In the genomic region with DNA sequence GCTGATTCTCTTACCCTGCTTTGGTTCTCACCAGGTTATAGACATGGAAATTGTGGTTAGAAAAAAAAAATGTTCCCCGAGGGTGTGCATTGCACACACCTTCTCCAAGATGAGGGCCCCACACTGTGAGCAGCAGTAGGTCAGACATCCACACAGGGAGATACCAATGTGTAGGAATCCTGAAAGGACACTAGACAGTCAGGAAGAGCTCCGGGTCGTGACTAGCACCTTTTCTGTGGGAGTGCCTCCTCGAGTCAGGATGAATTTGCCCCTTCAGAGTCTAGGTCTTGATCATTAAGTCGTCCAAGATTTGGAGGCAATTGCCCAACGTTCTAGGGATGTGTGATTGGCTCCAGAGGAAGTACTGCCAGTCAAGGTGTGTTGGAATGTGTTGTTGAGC, we compare ENCODE assay signal across 22 mouse cellular contexts. TPM values are rescaled to one million over a fixed set of nuclear protein-coding genes. Genes with fewer than 3 reads are reported as not detected.
A peak's percentile ranks its signal among the peaks of the same experiment; 100 is the strongest.
DNase-seq lines count a peak whose midpoint lies in the region; ATAC-seq and TF ChIP-seq lines count a peak whose summit lies in the region.
"Had no signal": no experiment of that assay in that cellular context is flagged by ENCODE, and none has a peak within 500 bp of the region (broad histone marks: within the 10 kb centered on the region; RNA-seq: fewer than 3 reads in every experiment).

No protein-coding gene starts in this region.

- H3K36me3 ChIP-seq in liver, embryonic 11.5 days (ENCODE audit: control insufficient read depth, insufficient read depth, low read length), result no peaks in the 10 kb centered on the region
- peaks cover 3% of the 10 kb centered on the region for H3K36me3 ChIP-seq in liver, embryonic 12.5 days
- no peaks in the 10 kb centered on the region for H3K36me3 ChIP-seq in stomach, postnatal 0 days (ENCODE audit: control insufficient read depth, insufficient read depth, low read length)
- no peaks in the 10 kb centered on the region for H3K36me3 ChIP-seq in forebrain, embryonic 10.5 days (replicated peaks)
- H3K36me3 ChIP-seq: embryonic facial prominence, embryonic 10.5 days; limb, embryonic 15.5 days had no signal

- DNase-seq in liver, embryonic 11.5 days (ENCODE audit: low spot score), result no peak
- DNase-seq in liver, result no peak
- peak; percentile 74 for DNase-seq in R1 (ENCODE audit: low read depth, low spot score)
- DNase-seq in stomach, postnatal 0 days (ENCODE audit: low spot score), result no peak
- no peak for DNase-seq in forebrain, embryonic 10.5 days (ENCODE audit: extremely low spot score, low spot score)
- no peak for DNase-seq in spleen, postnatal 36 days (ENCODE audit: low spot score in 2 of 2)
- DNase-seq: adrenal gland, postnatal 14 days; cerebellum, adult 11-12 months; cerebellum, postnatal 36 days; forebrain, postnatal 0 days; heart, adult 2 months; heart, postnatal 14 days; kidney, adult 9 months; layer of hippocampus, postnatal 36 days; right cerebral cortex, postnatal 4 days had no signal

- peak overlapping the region; percentile 60 for H3K4me2 ChIP-seq in liver, embryonic 11.5 days
- H3K4me2 ChIP-seq in liver, embryonic 12.5 days, result peak overlapping the region; percentile 73
- H3K4me2 ChIP-seq in stomach, postnatal 0 days (replicated peaks; ENCODE audit: low read depth), result no peak overlapping the region
- H3K4me2 ChIP-seq: midbrain, embryonic 11.5 days had no signal

- H3K27ac ChIP-seq in liver, embryonic 11.5 days (ENCODE audit: low read depth, low read length), result peak overlapping the region; percentile 4; the same call in 1 of the 2 replicates
- H3K27ac ChIP-seq in liver, embryonic 12.5 days, result peak overlapping the region; percentile 90
- H3K27ac ChIP-seq in stomach, postnatal 0 days (replicated peaks), result peak overlapping the region; percentile 83
- no peak overlapping the region for H3K27ac ChIP-seq in forebrain, embryonic 10.5 days
- H3K27ac ChIP-seq: embryonic facial prominence, embryonic 10.5 days; heart, adult 2 months; limb, embryonic 15.5 days had no signal

- no peak overlapping the region for H3K4me3 ChIP-seq in liver, embryonic 11.5 days (ENCODE audit: low read depth, low read length)
- peak overlapping the region; percentile 39 for H3K4me3 ChIP-seq in liver, embryonic 12.5 days
- no peak overlapping the region for H3K4me3 ChIP-seq in stomach, postnatal 0 days (ENCODE audit: low read depth, low read length)
- no peak overlapping the region for H3K4me3 ChIP-seq in forebrain, embryonic 10.5 days
- H3K4me3 ChIP-seq: heart, adult 2 months; limb, embryonic 15.5 days had no signal

- peaks cover 41% of the 10 kb centered on the region for H3K27me3 ChIP-seq in liver, embryonic 11.5 days (replicated peaks; ENCODE audit: control insufficient read depth, insufficient read depth, low read length)
- peaks cover 46% of the 10 kb centered on the region for H3K27me3 ChIP-seq in liver, embryonic 12.5 days (replicated peaks)
- H3K27me3 ChIP-seq in stomach, postnatal 0 days (ENCODE audit: control insufficient read depth, insufficient read depth, low read length), result no peaks in the 10 kb centered on the region; the same call in 1 of the 2 replicates
- peaks cover 97% of the 10 kb centered on the region for H3K27me3 ChIP-seq in forebrain, embryonic 10.5 days (ENCODE audit: poor library complexity, severe bottlenecking)

- H3K4me1 ChIP-seq in liver, embryonic 11.5 days (replicated peaks; ENCODE audit: control insufficient read depth, insufficient read depth, low read length), result peaks cover 36% of the 10 kb centered on the region
- peaks cover 89% of the 10 kb centered on the region for H3K4me1 ChIP-seq in liver, embryonic 12.5 days
- peaks cover 3% of the 10 kb centered on the region; the same call in 1 of the 2 replicates for H3K4me1 ChIP-seq in stomach, postnatal 0 days (replicated peaks; ENCODE audit: control insufficient read depth, insufficient read depth)
- peaks cover 52% of the 10 kb centered on the region for H3K4me1 ChIP-seq in forebrain, embryonic 10.5 days

- H3K9ac ChIP-seq in liver, embryonic 11.5 days (ENCODE audit: low read depth, low read length), result no peak overlapping the region
- peak overlapping the region; percentile 68 for H3K9ac ChIP-seq in liver, embryonic 12.5 days
- H3K9ac ChIP-seq in stomach, postnatal 0 days (ENCODE audit: low read length), result no peak overlapping the region
- H3K9ac ChIP-seq: forebrain, postnatal 0 days; limb, embryonic 15.5 days had no signal

- no peak for ATAC-seq in liver, embryonic 11.5 days (replicated peaks; ENCODE audit: low FRiP score)
- no peak for ATAC-seq in liver, embryonic 12.5 days
- no peak for ATAC-seq in stomach, postnatal 0 days (ENCODE audit: low FRiP score, low TSS enrichment)

- H3K9me3 ChIP-seq in liver, embryonic 11.5 days (ENCODE audit: control insufficient read depth, low read length), result no peaks in the 10 kb centered on the region
- no peaks in the 10 kb centered on the region for H3K9me3 ChIP-seq in liver, embryonic 12.5 days (replicated peaks)
- H3K9me3 ChIP-seq in stomach, postnatal 0 days (ENCODE audit: control insufficient read depth, low read length), result no peaks in the 10 kb centered on the region
- no peaks in the 10 kb centered on the region for H3K9me3 ChIP-seq in forebrain, embryonic 10.5 days
- H3K9me3 ChIP-seq: embryonic facial prominence, embryonic 10.5 days; limb, embryonic 15.5 days had no signal

- 63% methylated on average over 6 of the region's 6 CpGs for WGBS in liver, embryonic 11.5 days
- 42% methylated on average over 6 of the region's 6 CpGs for WGBS in liver, embryonic 12.5 days (ENCODE audit: insufficient replicate concordance)
- WGBS in stomach, postnatal 0 days, result 68% methylated on average over 6 of the region's 6 CpGs
- WGBS in forebrain, embryonic 10.5 days, result 72% methylated on average over 6 of the region's 6 CpGs

- no peak for TF ChIP-seq CTCF in stomach, postnatal 0 days (IDR thresholded peaks at IDR 0.05; ENCODE audit: low read depth)

- no peak for TF ChIP-seq EP300 in stomach, postnatal 0 days (optimal IDR thresholded peaks at IDR 0.05)

RNA-seq across cellular contexts. Expression of a gene that starts 6.9 kb away (rescaled TPM):
- 2,440 and 2,461 TPM in 2 replicates for polyA plus RNA-seq in liver, embryonic 11.5 days (2014; fragmentation: Nextera tagmentation; extraction: Ambion mirVana)
- 3,299 and 3,537 TPM in 2 replicates for polyA plus RNA-seq in liver, embryonic 12.5 days (2016; fragmentation: Nextera tagmentation; extraction: Ambion mirVana)
- 1,909 and 2,218 TPM in 2 replicates for polyA plus RNA-seq in stomach, postnatal 0 days (2015; fragmentation: Nextera tagmentation; extraction: Ambion mirVana)
- 204 and 219 TPM in 2 replicates for polyA plus RNA-seq in forebrain, embryonic 10.5 days (2016; fragmentation: Nextera tagmentation; extraction: Ambion mirVana)

RNA-seq across cellular contexts. Expression of a gene that starts 13.3 kb away (rescaled TPM):
- 785 and 795 TPM in 2 replicates for polyA plus RNA-seq in liver, embryonic 11.5 days (2014; fragmentation: Nextera tagmentation; extraction: Ambion mirVana)
- 1,025 and 1,037 TPM in 2 replicates for polyA plus RNA-seq in liver, embryonic 12.5 days (2016; fragmentation: Nextera tagmentation; extraction: Ambion mirVana)
- polyA plus RNA-seq in stomach, postnatal 0 days (2015; fragmentation: Nextera tagmentation; extraction: Ambion mirVana), result 570 and 681 TPM in 2 replicates
- polyA plus RNA-seq in forebrain, embryonic 10.5 days (2016; fragmentation: Nextera tagmentation; extraction: Ambion mirVana), result 55.1 and 68.7 TPM in 2 replicates
- polyA plus RNA-seq: activated CD4-positive, CD25-positive, alpha-beta regulatory T cell, adult 4 months had no signal

RNA-seq across cellular contexts. Expression of a gene that starts 28.6 kb away (rescaled TPM):
- polyA plus RNA-seq in liver, embryonic 11.5 days (2014; fragmentation: Nextera tagmentation; extraction: Ambion mirVana), result 106 and 124 TPM in 2 replicates
- polyA plus RNA-seq in liver, embryonic 12.5 days (2016; fragmentation: Nextera tagmentation; extraction: Ambion mirVana), result 74.6 and 77.0 TPM in 2 replicates
- 26.2 and 28.1 TPM in 2 replicates for polyA plus RNA-seq in stomach, postnatal 0 days (2015; fragmentation: Nextera tagmentation; extraction: Ambion mirVana)
- 155 and 164 TPM in 2 replicates for polyA plus RNA-seq in forebrain, embryonic 10.5 days (2016; fragmentation: Nextera tagmentation; extraction: Ambion mirVana)

RNA-seq across cellular contexts. Expression of a gene that starts 33.4 kb away (rescaled TPM):
- 0.64 and 0.95 TPM in 2 replicates for polyA plus RNA-seq in liver, embryonic 11.5 days (2014; fragmentation: Nextera tagmentation; extraction: Ambion mirVana)
- 0.42 and 0.45 TPM in 2 replicates for polyA plus RNA-seq in liver, embryonic 12.5 days (2016; fragmentation: Nextera tagmentation; extraction: Ambion mirVana)
- 4.1 and 5.3 TPM in 2 replicates for polyA plus RNA-seq in stomach, postnatal 0 days (2015; fragmentation: Nextera tagmentation; extraction: Ambion mirVana)
- 20.7 and 21.5 TPM in 2 replicates for polyA plus RNA-seq in forebrain, embryonic 10.5 days (2016; fragmentation: Nextera tagmentation; extraction: Ambion mirVana)
- polyA plus RNA-seq: activated CD4-positive, CD25-positive, alpha-beta regulatory T cell, adult 4 months had no signal

RNA-seq across cellular contexts. Expression of a gene that starts 48.8 kb away (rescaled TPM):
- not detected in 2 replicates for polyA plus RNA-seq in liver, embryonic 11.5 days (2014; fragmentation: Nextera tagmentation; extraction: Ambion mirVana)
- not detected in 2 replicates for polyA plus RNA-seq in liver, embryonic 12.5 days (2016; fragmentation: Nextera tagmentation; extraction: Ambion mirVana)
- 79.7 and 84.9 TPM in 2 replicates for polyA plus RNA-seq in stomach, postnatal 0 days (2015; fragmentation: Nextera tagmentation; extraction: Ambion mirVana)
- polyA plus RNA-seq in forebrain, embryonic 10.5 days (2016; fragmentation: Nextera tagmentation; extraction: Ambion mirVana), result not detected in 2 replicates
- polyA plus RNA-seq: activated CD4-positive, CD25-positive, alpha-beta regulatory T cell, adult 4 months; embryonic facial prominence, embryonic 10.5 days; forebrain, postnatal 0 days; heart, adult 2 months; hindbrain, embryonic 16.5 days; midbrain, embryonic 11.5 days; neural tube, embryonic 14.5 days had no signal
